Mouse (Mus musculus) lung, postnatal 0 days (tissue): ENCODE data around the gene Shroom3. TPM values are rescaled to one million over a fixed set of nuclear protein-coding genes. Genes with fewer than 3 reads are reported as not detected.

Experiments
- ATAC-seq: fragments of 200-750 bp; cut with Nextera tagmentation; 2 replicates; pipeline ENCODE4 v1.8.0; 2017; ENCODE audit warnings: moderate library complexity
- DNase-seq: peaks from one replicate; pipeline ENCODE4 v3.0.0-alpha.2; 2016; ENCODE audit warnings: low spot score
- H3K27ac ChIP-seq: fragments of 300-500 bp; sonication (generic); 2 replicates; pipeline ENCODE4 v1.5.1; 2014; ENCODE audit warnings: antibody characterized with exemption, mild to moderate bottlenecking, low read length, mixed read lengths
- H3K27me3 ChIP-seq: fragments of 300-500 bp; sonication (generic); replicated peaks from 2 replicates; pipeline ENCODE4 v1.6.1; 2014; ENCODE audit warnings: low read length, mixed read lengths; ENCODE audit not compliant: insufficient read depth
- H3K36me3 ChIP-seq: fragments of 300-500 bp; sonication (generic); 2 replicates; pipeline ENCODE4 v1.6.1; 2014; ENCODE audit warnings: low read length, mixed read lengths; ENCODE audit not compliant: insufficient read depth
- H3K4me1 ChIP-seq: fragments of 300-500 bp; sonication (generic); 2 replicates; pipeline ENCODE4 v1.6.1; 2014; ENCODE audit warnings: antibody characterized with exemption, low read depth, low read length, mixed read lengths; ENCODE audit not compliant: insufficient read depth
- H3K4me2 ChIP-seq: fragments of 300-500 bp; sonication (generic); replicated peaks from 2 replicates; pipeline ENCODE4 v1.6.1; 2014; ENCODE audit warnings: low read depth, mild to moderate bottlenecking, low read length, moderate library complexity, mixed read lengths
- H3K4me3 ChIP-seq: fragments of 300-500 bp; sonication (generic); 2 replicates; pipeline ENCODE4 v1.5.1; 2014; ENCODE audit warnings: low read depth, low read length
- H3K9ac ChIP-seq: fragments of 300-500 bp; sonication (generic); replicated peaks from 2 replicates; pipeline ENCODE4 v1.6.1; 2014; ENCODE audit warnings: low read depth, mild to moderate bottlenecking
- H3K9me3 ChIP-seq: fragments of 300-500 bp; sonication (generic); 2 replicates; pipeline ENCODE4 v1.6.1; 2016; ENCODE audit warnings: low read length, mixed read lengths
- CTCF ChIP-seq: IDR thresholded peaks from 2 replicates; pipeline ENCODE4 v1.5.1; 2016; ENCODE audit warnings: antibody characterized with exemption, mild to moderate bottlenecking
- EP300 ChIP-seq: IDR thresholded peaks from 2 replicates; pipeline ENCODE4 v1.6.1; 2016; ENCODE audit warnings: antibody characterized with exemption, mild to moderate bottlenecking, control low read depth
- WGBS: fragments of 180-500 bp; shearing (Covaris S2); extraction: QIAGEN DNeasy Blood & Tissue Kit; methylation state at CpG from one replicate; pipeline ENCODE4 v1.1.7; 2014; 5-methylcytosine and 5-hydroxymethylcytosine counted together
- polyA plus RNA-seq: library from polyadenylated mRNA; unstranded; fragments of >200 nt; fragmentation: Nextera tagmentation; extraction: Ambion mirVana; gene quantifications from 2 replicates; pipeline ENCODE4 v1.2.1, GENCODE M21; 2015

Gene Shroom3
- polyA plus RNA-seq, 1 experiment from 2014 or later = 8.8 TPM

- no peaks in the 10 kb centered on the region; the same call in 1 of the 2 replicates for H3K36me3 ChIP-seq
- ATAC-seq (peak; percentile 86), DNase-seq (peak; percentile 84)
- peak overlapping the region; percentile 36; the same call in 1 of the 2 replicates for H3K4me2 ChIP-seq
- H3K9me3 ChIP-seq = no peaks in the 10 kb centered on the region
- TF ChIP-seq EP300 (peak; percentile 66), CTCF (no peak)
- H3K9ac ChIP-seq = no peak overlapping the region
- H3K4me3 ChIP-seq = no peak overlapping the region
- peak overlapping the region; percentile 51; the same call in 1 of the 2 replicates for H3K27ac ChIP-seq
- 16% methylated on average over 17 of the region's 17 CpGs for WGBS
- H3K27me3 ChIP-seq = no peaks in the 10 kb centered on the region
- peaks cover 7% of the 10 kb centered on the region; the same call in 1 of the 2 replicates for H3K4me1 ChIP-seq
Observed at GRCm38 (mm10) chr5:92924851-92925477, 241.7 kb downstream of the Shroom3 start.

GRCm38 (mm10) chr5:92927667-92928066 is 244.4 kb downstream of the Shroom3 start:
- ATAC-seq (no peak), DNase-seq (no peak)
- H3K4me2 ChIP-seq = no peak overlapping the region
- WGBS = 62% methylated on average over 10 of the region's 10 CpGs
- H3K27me3 ChIP-seq = no peaks in the 10 kb centered on the region
- H3K9me3 ChIP-seq = no peaks in the 10 kb centered on the region
- no peak for TF ChIP-seq EP300
- no peak for TF ChIP-seq CTCF
- peaks cover 16% of the 10 kb centered on the region; the same call in 1 of the 2 replicates for H3K4me1 ChIP-seq
- no peak overlapping the region for H3K9ac ChIP-seq
- no peak overlapping the region for H3K4me3 ChIP-seq
- H3K27ac ChIP-seq = 0 out of 2 replicates have a peak overlapping the region, but pooled peaks have one; percentile 28
- H3K36me3 ChIP-seq = no peaks in the 10 kb centered on the region

- Histone ChIP-seq H3K4me3 (no peak overlapping the region), H3K27ac (peak overlapping the region; percentile 48; the same call in 1 of the 2 replicates), H3K36me3 (0 out of 2 replicates have a peak, but pooled peaks cover 4% of the 10 kb centered on the region), H3K9ac (no peak overlapping the region), H3K4me2 (no peak overlapping the region), H3K27me3 (no peaks in the 10 kb centered on the region), H3K4me1 (peaks cover 13% of the 10 kb centered on the region; the same call in 1 of the 2 replicates), H3K9me3 (no peaks in the 10 kb centered on the region)
- 54% methylated on average over 6 of the region's 6 CpGs for WGBS
- peak; percentile 59 for ATAC-seq
- TF ChIP-seq EP300 (peak; percentile 40; the same call in 1 of the 2 replicates), CTCF (no peak)
- DNase-seq = peak; percentile 69
Observed at GRCm38 (mm10) chr5:92930557-92930956, 247.3 kb downstream of the Shroom3 start.

- peak; percentile 19 for ATAC-seq
- no peak overlapping the region for H3K4me2 ChIP-seq
Observed at GRCm38 (mm10) chr5:92931298-92931697, 248.1 kb downstream of the Shroom3 start.

GRCm38 (mm10) chr5:92933010-92933409 is 249.8 kb downstream of the Shroom3 start:
- H3K4me1 ChIP-seq = peaks cover 10% of the 10 kb centered on the region; the same call in 1 of the 2 replicates
- H3K27me3 ChIP-seq = no peaks in the 10 kb centered on the region
- H3K9ac ChIP-seq = no peak overlapping the region
- H3K36me3 ChIP-seq = 0 out of 2 replicates have a peak, but pooled peaks cover 4% of the 10 kb centered on the region
- 60% methylated on average over 10 of the region's 10 CpGs for WGBS
- H3K4me3 ChIP-seq = no peak overlapping the region
- TF ChIP-seq EP300 = peak; percentile 77
- no peak for TF ChIP-seq CTCF
- H3K4me2 ChIP-seq = no peak overlapping the region
- ATAC-seq (peak; percentile 48), DNase-seq (peak; percentile 64)
- H3K27ac ChIP-seq = peak overlapping the region; percentile 32; the same call in 1 of the 2 replicates
- H3K9me3 ChIP-seq = no peaks in the 10 kb centered on the region

More at GRCm38 (mm10) chr5:92931298-92931697, 248.1 kb downstream of the Shroom3 start:
- H3K27me3 ChIP-seq = no peaks in the 10 kb centered on the region
- H3K9ac ChIP-seq = no peak overlapping the region; the same call in 1 of the 2 replicates
- 37% methylated on average over 16 of the region's 16 CpGs for WGBS
- no peak for TF ChIP-seq CTCF
- peak overlapping the region; percentile 5 for H3K27ac ChIP-seq
- peaks cover 10% of the 10 kb centered on the region; the same call in 1 of the 2 replicates for H3K4me1 ChIP-seq
- DNase-seq = peak; percentile 15
- no peak overlapping the region for H3K4me3 ChIP-seq
- H3K36me3 ChIP-seq = 0 out of 2 replicates have a peak, but pooled peaks cover 4% of the 10 kb centered on the region
- H3K9me3 ChIP-seq = no peaks in the 10 kb centered on the region

- Histone ChIP-seq H3K27ac (no peak overlapping the region), H3K9me3 (no peaks in the 10 kb centered on the region), H3K36me3 (0 out of 2 replicates have a peak, but pooled peaks cover 4% of the 10 kb centered on the region), H3K9ac (no peak overlapping the region), H3K4me2 (no peak overlapping the region), H3K27me3 (no peaks in the 10 kb centered on the region), H3K4me3 (no peak overlapping the region), H3K4me1 (peaks cover 10% of the 10 kb centered on the region; the same call in 1 of the 2 replicates)
- TF ChIP-seq CTCF = no peak
- no peak for TF ChIP-seq EP300
- no peak for DNase-seq
- ATAC-seq = no peak
- 74% methylated on average over 7 of the region's 7 CpGs for WGBS
Observed at GRCm38 (mm10) chr5:92933599-92934217, 250.5 kb downstream of the Shroom3 start.
